Mouse (Mus musculus): ENCODE data around the gene Clps.

- TF ChIP-seq GATA1 (IDR thresholded peaks at IDR 0.05; ENCODE audit: borderline replicate concordance, low read length) (no peak), FLI1 (IDR thresholded peaks at IDR 0.05; ENCODE audit: low read length) (no peak)
Observed at GRCm38 (mm10) chr17:28601557-28602250, 41.1 kb upstream of the Clps start.

All from megakaryocyte, embryonic 14.5 days (primary cell).